In genomic region chr16:87942103-87942865, GRCm38 (mm10) we compare ENCODE assay signal across 15 mouse cellular contexts.
"Had no signal": no experiment of that assay in that cellular context is flagged by ENCODE, and none has a peak within 500 bp of the region (broad histone marks: within the 10 kb centered on the region; RNA-seq: fewer than 3 reads in every experiment).

No protein-coding gene starts in this region.

- H3K4me2 ChIP-seq: liver, embryonic 11.5 days; liver, embryonic 15.5 days; lung, embryonic 14.5 days; midbrain, embryonic 12.5 days had no signal

- H3K36me3 ChIP-seq: liver, embryonic 15.5 days; midbrain, embryonic 12.5 days had no signal

- H3K9ac ChIP-seq: liver, embryonic 15.5 days; lung, embryonic 14.5 days; midbrain, embryonic 12.5 days had no signal

- H3K27me3 ChIP-seq: liver, embryonic 15.5 days; midbrain, embryonic 12.5 days had no signal

- H3K4me1 ChIP-seq: liver, embryonic 15.5 days; midbrain, embryonic 12.5 days had no signal

- DNase-seq: kidney, adult 18-20 months; kidney, postnatal 10 days; kidney, postnatal 4 days; lung, embryonic 14.5 days; lung, postnatal 10 days; lung, postnatal 4 days; retina, postnatal 1 day; right cerebral cortex, postnatal 4 days; spleen, adult 18-20 months; thymus, adult 18-20 months; thymus, postnatal 14 days had no signal

- H3K4me3 ChIP-seq: layer of hippocampus, adult 2 months; liver, embryonic 15.5 days; midbrain, embryonic 12.5 days had no signal

- H3K27ac ChIP-seq: layer of hippocampus, adult 2 months; liver, embryonic 15.5 days; midbrain, embryonic 12.5 days had no signal

- H3K9me3 ChIP-seq: liver, embryonic 15.5 days; midbrain, embryonic 12.5 days had no signal
